Mouse (Mus musculus) cerebellum, postnatal 36 days (tissue): Measurements from ENCODE around the gene Tut7.
"Not testable (repeated sequence)": the region's sequence is repeated elsewhere in the genome, so short reads cannot be mapped to it uniquely, and the experiment has no call there.

Experiments used
- DNase-seq, 2 experiments: peaks; one replicate each; pipeline ENCODE4 v3.0.0; 2021 to 2022; ENCODE audit warnings: mixed read lengths in 2 of 2

Tut7 gene

GRCm38 (mm10) chr13:59832454-59832853, 9.5 kb upstream of the Tut7 start:
- DNase-seq: no peak

GRCm38 (mm10) chr13:59825966-59826365, 3.0 kb upstream of the Tut7 start:
- DNase-seq: no peak

DNA sequence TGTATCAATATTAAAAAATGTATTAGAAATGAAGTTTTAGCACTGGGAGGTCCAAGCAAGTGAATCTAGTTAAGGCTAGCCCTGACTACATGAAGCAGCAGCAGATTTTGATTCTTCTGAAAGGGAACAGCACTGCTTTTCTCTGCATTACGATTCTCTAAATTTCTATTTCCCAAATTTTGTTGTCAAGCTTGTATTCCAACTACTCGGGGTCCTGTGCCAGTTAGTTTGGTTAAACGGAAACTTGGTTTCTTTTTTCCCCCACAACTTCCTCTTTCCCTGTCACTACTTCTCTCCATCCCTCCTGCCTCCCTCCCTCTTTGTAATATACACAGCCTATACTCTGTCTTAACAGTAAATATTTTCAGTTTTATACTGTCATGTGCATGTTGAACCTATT, 2.1 kb downstream of the Tut7 start:
- DNase-seq: no peak

DNA sequence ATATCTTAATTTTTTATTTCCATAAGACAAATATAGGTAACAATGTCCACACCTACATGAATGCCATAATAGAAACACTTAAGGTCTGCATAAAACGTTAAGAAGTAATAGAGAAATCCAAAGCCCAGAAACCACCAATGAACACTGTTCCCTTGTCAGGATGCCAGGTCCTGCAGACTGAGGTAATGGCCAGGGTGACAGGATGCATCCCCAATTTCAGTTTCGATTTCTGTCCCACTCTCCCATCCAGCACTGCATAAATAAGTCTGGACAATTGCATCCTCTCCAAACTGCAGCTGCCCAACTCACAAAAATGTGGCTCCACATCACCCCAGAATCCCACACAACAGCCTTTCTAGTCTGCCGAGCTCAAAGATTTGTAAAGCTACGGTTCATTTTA, 2.8 kb downstream of the Tut7 start:
- no peak for DNase-seq

DNA sequence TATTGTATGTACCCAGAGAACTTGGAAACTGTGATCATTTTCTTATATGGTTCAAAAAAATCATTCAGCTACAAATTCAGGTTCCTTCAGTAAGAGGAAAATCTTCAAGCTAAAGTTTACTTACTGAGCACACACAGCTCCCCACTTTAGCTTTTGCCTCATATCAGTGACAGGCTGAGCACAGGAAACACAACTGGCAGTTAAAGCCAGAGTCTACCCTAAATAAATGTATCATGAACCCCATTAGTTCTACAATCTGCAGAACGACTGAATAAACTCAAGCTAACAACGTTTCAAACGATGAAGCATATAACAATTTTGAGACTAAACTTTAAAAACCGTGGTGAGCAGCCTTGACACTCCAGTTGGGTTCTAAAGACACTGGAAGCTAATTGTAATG, 5.6 kb downstream of the Tut7 start:
- no peak for DNase-seq

- DNase-seq: no peak
These were observed 8.8 kb downstream of the Tut7 start for GRCm38 (mm10) chr13:59814109-59814591.

GRCm38 (mm10) chr13:59811581-59811980, 11.4 kb downstream of the Tut7 start:
- DNase-seq: no peak

DNA sequence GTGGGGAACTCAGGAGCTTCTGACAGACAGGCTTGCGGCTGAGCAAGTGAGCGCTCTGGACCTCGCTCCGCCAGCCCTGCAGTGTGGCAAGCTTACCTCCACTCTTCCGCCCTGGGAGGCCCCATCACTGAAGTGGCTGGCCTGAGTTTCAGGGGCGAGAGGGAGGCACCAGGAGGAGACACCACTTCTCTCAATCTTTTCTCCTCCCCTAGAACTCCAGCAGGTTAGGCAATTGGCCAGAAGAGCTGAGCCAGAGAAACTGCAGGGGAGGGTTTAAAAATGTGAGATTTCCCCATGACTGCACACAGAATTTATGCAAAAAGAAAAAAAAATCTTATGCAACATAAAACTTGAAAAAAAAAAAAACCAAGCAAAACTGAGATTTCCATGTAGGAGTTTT, 21.9 kb downstream of the Tut7 start:
- no peak for DNase-seq

GRCm38 (mm10) chr13:59800077-59800476, 22.9 kb downstream of the Tut7 start:
- DNase-seq: no peak

GRCm38 (mm10) chr13:59798306-59798705, 24.6 kb downstream of the Tut7 start:
- DNase-seq: no peak

DNA sequence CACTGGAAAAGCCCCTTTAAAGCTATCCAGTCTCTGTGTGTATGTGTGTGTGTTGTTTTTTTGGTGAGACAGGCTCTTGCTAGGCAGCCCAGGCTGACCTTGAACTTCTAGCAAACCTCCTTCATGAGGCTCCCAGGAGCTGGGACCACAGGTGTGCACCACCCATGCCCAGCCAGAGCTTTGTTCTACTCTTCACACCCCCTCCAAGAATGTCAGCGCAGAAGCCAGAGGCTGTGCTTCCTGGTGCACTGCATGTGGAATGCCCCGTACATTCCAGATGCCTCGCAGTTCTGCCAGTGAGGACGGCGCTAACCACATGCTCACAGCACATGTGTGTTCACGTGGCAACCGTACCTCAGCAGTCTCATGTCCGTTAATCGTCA, 26.5 kb downstream of the Tut7 start:
- no peak for DNase-seq

DNA sequence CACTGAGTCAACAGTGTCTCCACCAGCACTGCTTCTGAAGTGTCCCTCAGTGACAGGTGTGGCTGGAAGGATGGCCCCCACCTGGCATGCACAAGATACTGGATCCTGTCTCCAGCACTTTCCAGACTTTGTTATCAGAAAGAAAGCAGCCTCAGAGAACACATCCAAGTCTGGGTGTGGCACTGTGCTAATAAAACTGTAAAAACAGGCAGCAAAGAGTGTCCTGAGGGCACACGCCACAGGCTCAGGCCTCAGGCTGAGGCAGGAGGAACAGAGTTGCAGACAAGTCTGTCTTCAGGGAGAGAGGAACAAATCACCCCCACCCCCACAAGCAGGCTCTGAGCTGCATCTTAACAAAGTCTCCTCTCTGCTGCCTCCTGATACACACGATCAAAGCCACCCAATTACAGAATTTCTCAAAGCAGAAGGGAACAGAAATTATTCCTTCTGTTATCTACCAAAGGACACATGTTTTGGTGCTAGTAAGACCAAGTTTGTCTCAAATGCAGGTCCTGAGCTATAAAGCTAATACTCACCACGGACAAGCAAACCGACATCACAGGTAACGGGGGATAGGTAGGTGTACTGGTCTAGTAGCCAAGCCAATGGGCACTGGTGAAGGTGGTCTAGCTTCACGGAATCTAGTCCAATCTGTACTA, 27.0 kb downstream of the Tut7 start:
- DNase-seq: no peak

DNA sequence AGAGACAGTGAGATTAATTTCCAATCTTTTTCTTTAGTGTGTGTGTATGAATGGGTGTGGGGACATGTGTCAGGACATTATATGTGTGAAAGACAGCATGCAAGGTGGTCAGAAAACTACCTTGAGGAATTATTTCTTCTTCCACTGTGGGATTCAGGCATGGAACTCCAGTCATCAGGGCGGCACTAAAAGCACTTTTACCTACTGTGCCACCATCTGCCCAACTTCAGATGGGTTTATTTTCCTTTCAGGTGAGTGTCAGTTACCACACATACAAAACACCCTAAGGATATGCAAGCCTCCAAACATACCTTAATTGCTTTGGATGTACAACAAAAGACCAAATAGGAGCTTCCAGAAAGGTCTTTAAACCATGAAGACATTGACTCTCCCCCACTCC, 28.2 kb downstream of the Tut7 start:
- DNase-seq: peak; percentile 20 to 51

GRCm38 (mm10) chr13:59782145-59782544, 40.8 kb downstream of the Tut7 start, which contains the start of gene Gm49354:
Gm49354 (minus strand) TSS chr13:59782245.
- DNase-seq: no peak

- not testable (repeated sequence) for DNase-seq
These were observed 43.1 kb downstream of the Tut7 start for GRCm38 (mm10) chr13:59779744-59780264.

GRCm38 (mm10) chr13:59779213-59779612, 43.7 kb downstream of the Tut7 start:
- no peak for DNase-seq

DNA sequence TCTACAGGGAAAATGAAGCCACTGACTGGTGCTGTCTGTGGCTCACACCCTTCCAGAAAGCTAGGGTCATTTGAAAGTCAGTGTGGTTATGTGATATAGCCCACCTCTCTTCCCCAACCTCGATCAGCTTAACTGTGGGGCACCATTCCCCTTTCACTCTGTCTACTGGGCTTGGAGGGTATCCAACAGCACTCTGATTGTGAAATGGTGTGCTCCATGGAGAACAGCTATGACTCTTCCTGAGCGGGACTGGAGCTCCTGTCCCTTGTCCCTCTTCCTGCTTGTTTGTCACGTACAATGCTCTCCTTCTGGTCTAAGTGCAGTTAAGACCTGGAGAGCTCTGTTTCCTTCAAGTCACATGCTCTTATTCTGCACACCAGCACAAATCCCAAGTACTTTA, 47.8 kb downstream of the Tut7 start:
- DNase-seq: no peak

DNA sequence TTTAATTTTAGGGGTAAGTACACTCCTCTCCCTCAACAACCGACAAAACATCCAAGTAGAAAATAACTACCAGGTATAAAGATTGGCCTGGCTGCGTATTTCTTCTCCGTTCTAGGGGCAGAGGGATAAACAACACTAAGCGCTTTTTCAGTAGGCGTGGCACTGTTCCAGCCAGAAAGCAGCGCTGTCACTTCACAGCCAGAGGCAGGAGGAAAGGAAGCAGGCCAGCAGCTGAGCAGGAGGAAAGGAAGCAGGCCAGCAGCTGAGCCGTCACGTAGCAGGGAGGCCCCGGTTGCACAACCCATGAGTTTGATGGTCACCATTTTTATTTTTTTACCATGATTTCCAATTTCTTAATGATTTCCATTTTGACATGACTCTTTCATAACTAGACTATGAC, 51.7 kb downstream of the Tut7 start:
- DNase-seq: peak; percentile 38 to 43

DNA sequence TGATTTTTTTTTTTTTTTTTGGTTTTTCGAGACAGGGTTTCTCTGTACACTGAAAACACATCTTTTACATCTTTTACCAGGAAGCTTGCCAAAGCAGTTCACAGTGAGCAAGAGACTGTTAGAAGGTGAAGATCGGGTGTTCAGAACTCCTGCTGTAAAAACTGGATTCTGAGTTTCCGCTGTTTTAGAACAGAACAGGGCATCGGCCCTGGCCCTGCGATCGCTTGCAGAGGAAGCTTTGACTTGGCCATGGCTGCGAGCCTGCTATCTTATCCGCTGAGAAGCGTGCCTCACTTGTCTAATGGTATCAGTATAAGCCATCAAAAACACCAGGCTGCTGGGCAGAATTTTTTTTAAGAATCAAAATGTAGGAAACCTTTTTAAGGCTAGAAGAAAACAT, 52.1 kb downstream of the Tut7 start:
- peak in 1 of 2 experiments; percentile 21 for DNase-seq

DNA sequence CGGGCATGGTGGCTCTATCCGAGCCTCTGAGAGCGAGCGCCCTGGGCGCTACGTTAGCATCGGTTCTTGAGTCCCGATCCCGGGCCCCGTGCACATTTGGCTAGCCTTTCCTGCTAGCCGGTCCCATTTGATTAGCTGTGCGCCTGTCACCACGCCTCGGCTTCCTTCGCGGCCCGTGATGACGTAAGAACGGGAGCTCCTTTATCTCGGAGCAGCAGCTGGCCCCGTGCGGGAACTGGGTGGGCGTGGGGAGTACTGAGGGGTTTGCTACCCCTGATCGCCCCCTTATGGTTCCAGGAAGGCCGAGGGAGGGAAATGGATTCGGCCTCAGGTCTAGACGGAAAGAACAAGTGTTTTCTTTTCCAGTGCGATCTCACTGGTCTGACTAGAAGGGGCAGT, 52.8 kb downstream of the Tut7 start:
- DNase-seq: peak; percentile 73 to 80

- peak; percentile 99 for DNase-seq
These were observed 53.4 kb downstream of the Tut7 start, which contains the start of gene Isca1 for GRCm38 (mm10) chr13:59769296-59770163. Isca1 (minus strand) TSS chr13:59769810.

DNA sequence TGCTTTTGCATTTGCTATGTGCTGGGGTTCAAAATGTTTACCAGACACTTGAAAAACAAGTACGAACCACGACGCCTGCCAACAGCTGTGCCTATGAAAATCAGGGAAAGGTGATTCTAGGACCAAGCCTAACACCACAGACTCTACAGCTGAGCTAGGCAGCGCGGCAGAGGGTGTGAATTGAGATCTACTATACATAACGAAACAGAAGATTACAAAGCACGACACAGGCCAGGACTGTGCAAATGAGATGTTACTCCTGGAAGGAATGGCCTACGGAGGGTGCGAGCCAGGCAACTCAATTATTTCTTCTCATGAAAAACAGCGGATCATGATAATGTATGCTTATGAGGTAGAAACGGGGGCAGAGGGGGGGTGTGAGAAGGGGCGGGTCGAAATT, 54.4 kb downstream of the Tut7 start:
- DNase-seq: no peak

GRCm38 (mm10) chr13:59766786-59767515, 56.0 kb downstream of the Tut7 start:
- no peak for DNase-seq
